Mouse (Mus musculus) forebrain, embryonic 13.5 days (tissue): ENCODE data around the gene Dmd. TPM values are rescaled to one million over a fixed set of nuclear protein-coding genes. Genes with fewer than 3 reads are reported as not detected.

Experiments used
- ATAC-seq: fragments of 200-750 bp; cut with Nextera tagmentation; 2 replicates; pipeline ENCODE4 v1.8.0; 2017
- H3K27ac ChIP-seq: fragments of 300-500 bp; sonication (generic); 2 replicates; pipeline ENCODE4 v1.5.1; 2015; ENCODE audit warnings: inconsistent platforms, mild to moderate bottlenecking, moderate library complexity
- H3K27me3 ChIP-seq: fragments of 300-500 bp; sonication (generic); 2 replicates; pipeline ENCODE4 v1.6.1; 2015; ENCODE audit warnings: mild to moderate bottlenecking, inconsistent platforms
- H3K36me3 ChIP-seq: fragments of 300-500 bp; sonication (generic); 2 replicates; pipeline ENCODE4 v1.6.1; 2015; ENCODE audit warnings: mild to moderate bottlenecking, inconsistent platforms; ENCODE audit not compliant: poor library complexity, severe bottlenecking
- H3K4me1 ChIP-seq: fragments of 300-500 bp; sonication (generic); 2 replicates; pipeline ENCODE4 v1.6.1; 2015; ENCODE audit warnings: inconsistent platforms
- H3K4me2 ChIP-seq: fragments of 300-500 bp; sonication (generic); 2 replicates; pipeline ENCODE4 v1.6.1; 2015; ENCODE audit warnings: inconsistent platforms, mild to moderate bottlenecking, moderate library complexity
- H3K4me3 ChIP-seq: fragments of 300-500 bp; sonication (generic); 2 replicates; pipeline ENCODE4 v1.5.1; 2015; ENCODE audit warnings: mild to moderate bottlenecking, inconsistent platforms
- H3K9ac ChIP-seq: fragments of 300-500 bp; sonication (generic); 2 replicates; pipeline ENCODE4 v1.6.1; 2015; ENCODE audit warnings: mild to moderate bottlenecking, inconsistent platforms
- H3K9me3 ChIP-seq: fragments of 300-500 bp; sonication (generic); replicated peaks from 2 replicates; pipeline ENCODE4 v1.6.1; 2016; ENCODE audit warnings: inconsistent platforms
- WGBS: fragments of 180-500 bp; shearing (Covaris S2); methylation state at CpG from one replicate; pipeline ENCODE4 v1.1.7; 2015; 5-methylcytosine and 5-hydroxymethylcytosine counted together
- polyA plus RNA-seq: library from polyadenylated mRNA; unstranded; fragments of >200 nt; fragmentation: Nextera tagmentation; extraction: Ambion mirVana; gene quantifications from 2 replicates; pipeline ENCODE4 v1.2.1, GENCODE M21; 2015

The Dmd gene
- polyA plus RNA-seq, 1 experiment from 2014 or later = 26.1 TPM

DNA sequence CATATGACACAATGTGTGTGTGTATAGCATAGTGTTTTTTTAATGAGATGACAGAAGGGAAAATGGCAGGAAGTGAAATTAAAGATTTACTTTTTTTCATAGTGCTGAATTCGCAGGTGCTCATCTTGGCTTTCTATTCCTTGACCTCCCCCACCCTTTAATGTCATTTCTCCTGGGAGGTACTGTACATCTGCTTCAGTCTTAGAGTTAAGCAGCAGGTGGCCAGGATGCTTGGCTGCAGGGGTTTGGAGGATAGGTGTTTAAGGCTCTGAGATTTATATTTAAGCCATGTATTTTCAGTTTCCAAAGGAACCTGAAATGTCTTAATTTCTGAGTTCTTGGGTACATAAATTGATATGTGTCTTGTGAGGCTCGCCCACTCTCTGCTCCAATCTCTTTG, 2130.5 kb downstream of the Dmd start:
- no peak overlapping the region for H3K4me3 ChIP-seq
- 74% methylated on average over 2 of the region's 2 CpGs for WGBS
- no peak overlapping the region for H3K27ac ChIP-seq
- H3K9ac ChIP-seq = no peak overlapping the region
- no peak overlapping the region for H3K4me2 ChIP-seq
- no peaks in the 10 kb centered on the region for H3K36me3 ChIP-seq
- H3K9me3 ChIP-seq = no peaks in the 10 kb centered on the region
- H3K4me1 ChIP-seq = no peaks in the 10 kb centered on the region
- no peaks in the 10 kb centered on the region for H3K27me3 ChIP-seq
- ATAC-seq = no peak

DNA sequence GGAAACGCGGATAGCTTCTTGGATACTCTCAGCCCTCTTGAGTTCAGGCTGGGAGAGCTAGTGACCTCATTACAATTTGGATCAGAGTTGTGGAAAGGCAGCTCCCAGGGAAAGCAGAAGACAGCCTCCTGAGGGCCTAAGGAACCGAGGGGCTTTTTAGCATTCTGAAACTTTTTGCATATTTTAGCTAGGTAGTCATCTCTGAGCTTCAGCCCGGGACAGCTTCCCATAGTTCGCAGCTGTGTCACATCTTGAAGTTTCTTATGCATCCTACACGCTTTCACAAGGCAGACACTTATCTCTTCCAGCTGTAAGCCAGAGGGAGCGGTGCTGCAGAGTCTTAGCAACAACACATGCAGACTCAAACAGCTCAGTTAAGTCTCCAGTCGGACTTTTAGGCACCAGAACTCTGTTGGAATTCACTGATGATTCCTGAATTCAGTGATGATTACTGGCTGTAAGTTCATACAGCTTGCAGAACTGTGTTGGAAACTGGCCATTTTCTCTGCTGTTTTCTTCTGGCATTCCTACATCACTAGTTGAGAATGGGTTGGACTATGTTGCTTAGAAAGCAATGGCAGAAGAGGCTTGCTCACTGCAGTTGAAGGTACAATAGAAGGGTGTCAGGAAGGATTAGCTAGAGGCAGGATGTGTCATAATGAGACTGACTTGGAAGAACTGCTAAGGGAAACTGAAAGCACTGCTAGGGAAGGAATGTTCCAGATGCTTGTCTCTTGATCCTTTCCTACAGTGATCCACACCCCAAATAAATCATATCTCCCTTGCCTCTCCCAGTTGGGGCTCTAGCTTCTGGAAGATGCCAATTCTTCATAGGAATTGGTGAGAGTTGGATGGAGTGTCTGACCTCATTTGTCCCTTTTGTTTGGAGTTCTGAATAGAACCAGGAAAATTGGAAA, 2135.8 kb downstream of the Dmd start:
- no peak overlapping the region for H3K9ac ChIP-seq
- H3K27me3 ChIP-seq = no peaks in the 10 kb centered on the region
- H3K9me3 ChIP-seq = no peaks in the 10 kb centered on the region
- ATAC-seq = no peak
- WGBS = 50% methylated on average over 8 of the region's 8 CpGs
- no peak overlapping the region for H3K4me2 ChIP-seq
- H3K36me3 ChIP-seq = no peaks in the 10 kb centered on the region
- H3K4me3 ChIP-seq = no peak overlapping the region
- no peak overlapping the region for H3K27ac ChIP-seq
- H3K4me1 ChIP-seq = no peaks in the 10 kb centered on the region

DNA sequence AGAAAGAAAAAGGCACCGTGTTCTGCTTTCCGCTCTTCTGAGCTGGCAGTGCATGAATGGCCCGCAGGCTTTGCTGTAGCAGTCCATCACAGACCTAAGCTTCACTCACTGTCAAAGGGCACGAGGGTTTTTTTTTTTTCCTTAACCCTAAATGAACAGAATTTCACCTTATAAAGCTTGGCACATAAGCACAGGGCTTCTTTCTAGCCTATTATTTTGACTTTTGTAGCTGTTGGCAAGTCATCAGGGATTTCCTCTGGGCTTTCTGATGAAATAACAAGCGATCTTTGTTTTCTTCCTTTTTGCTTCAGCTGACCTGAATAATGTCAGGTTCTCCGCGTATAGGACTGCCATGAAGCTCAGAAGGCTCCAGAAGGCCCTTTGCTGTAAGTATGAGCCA, 2140.8 kb downstream of the Dmd start:
- H3K27ac ChIP-seq = no peak overlapping the region
- no peak overlapping the region for H3K4me3 ChIP-seq
- no peak for ATAC-seq
- no peaks in the 10 kb centered on the region for H3K27me3 ChIP-seq
- H3K9me3 ChIP-seq = no peaks in the 10 kb centered on the region
- no peak overlapping the region for H3K9ac ChIP-seq
- no peaks in the 10 kb centered on the region for H3K36me3 ChIP-seq
- 37% methylated on average over 7 of the region's 7 CpGs for WGBS
- H3K4me1 ChIP-seq = no peaks in the 10 kb centered on the region
- no peak overlapping the region for H3K4me2 ChIP-seq

DNA sequence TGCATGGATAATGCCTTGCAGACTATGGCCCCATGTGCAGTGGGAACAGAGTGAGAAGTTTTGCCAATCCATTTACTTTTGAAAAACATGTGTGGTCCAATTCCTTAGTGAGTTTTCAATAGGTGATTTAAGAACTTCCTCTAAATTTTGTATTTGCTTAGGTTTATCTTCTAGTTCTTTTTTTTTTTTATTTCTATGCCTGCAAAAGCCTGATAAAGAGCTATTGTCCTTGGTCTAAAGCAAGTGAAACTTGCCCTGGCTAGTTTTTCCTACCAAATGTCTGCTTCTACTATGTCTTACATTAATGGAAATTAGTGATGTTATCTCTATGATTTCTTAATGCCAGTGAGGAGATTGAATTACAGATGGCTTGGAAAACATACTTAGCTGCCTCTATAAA, 2144.7 kb downstream of the Dmd start:
- Histone ChIP-seq H3K4me2 (no peak overlapping the region), H3K27me3 (no peaks in the 10 kb centered on the region), H3K4me1 (no peaks in the 10 kb centered on the region), H3K9ac (no peak overlapping the region), H3K9me3 (no peaks in the 10 kb centered on the region), H3K4me3 (no peak overlapping the region), H3K36me3 (no peaks in the 10 kb centered on the region), H3K27ac (no peak overlapping the region)
- no peak for ATAC-seq

DNA sequence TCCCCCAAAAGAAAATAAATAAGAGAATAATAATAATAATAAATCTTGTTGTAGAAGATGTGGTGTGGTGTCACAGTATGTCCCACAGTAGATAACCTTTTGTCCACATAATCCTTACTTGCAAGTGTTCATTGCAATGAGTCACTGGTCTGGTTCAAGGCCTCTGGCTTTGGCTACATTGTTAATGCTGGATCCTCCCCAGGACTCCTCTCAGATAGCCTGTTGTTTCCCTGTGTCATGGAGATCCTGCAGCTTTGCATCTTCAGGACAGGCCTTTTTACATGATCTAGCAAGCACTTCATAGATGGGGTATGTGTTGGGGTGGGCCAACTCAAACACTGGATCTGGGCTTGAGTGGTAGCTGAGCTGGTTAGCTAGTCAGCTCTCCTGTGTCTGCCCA, 2150.0 kb downstream of the Dmd start:
- no peak overlapping the region for H3K27ac ChIP-seq
- no peak for ATAC-seq
- no peaks in the 10 kb centered on the region for H3K36me3 ChIP-seq
- H3K9me3 ChIP-seq = no peaks in the 10 kb centered on the region
- H3K27me3 ChIP-seq = no peaks in the 10 kb centered on the region
- no peak overlapping the region for H3K4me2 ChIP-seq
- no peak overlapping the region for H3K4me3 ChIP-seq
- no peaks in the 10 kb centered on the region for H3K4me1 ChIP-seq
- no peak overlapping the region for H3K9ac ChIP-seq

DNA sequence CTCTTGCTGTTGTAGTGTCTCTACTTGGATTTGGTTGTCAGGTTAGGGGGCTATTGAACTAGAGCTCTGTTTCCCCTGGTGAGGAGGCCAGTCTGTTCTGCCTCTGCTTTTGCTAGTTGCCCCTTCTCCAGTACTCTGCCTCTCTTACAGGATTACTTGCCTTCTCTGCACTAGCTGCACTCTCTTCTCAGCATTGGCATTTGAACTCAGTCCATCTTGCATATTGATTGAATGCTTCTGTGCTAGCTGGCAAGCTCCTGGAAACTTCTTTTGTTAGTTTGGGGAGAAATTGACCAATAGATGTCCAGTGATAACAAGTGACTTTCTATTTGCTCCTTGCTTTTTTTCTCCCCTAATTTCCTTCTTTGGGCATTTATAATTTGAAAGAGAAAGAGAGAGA, 2163.7 kb downstream of the Dmd start:
- Histone ChIP-seq H3K4me2 (no peak overlapping the region), H3K27ac (no peak overlapping the region), H3K9ac (no peak overlapping the region), H3K9me3 (no peaks in the 10 kb centered on the region), H3K36me3 (no peaks in the 10 kb centered on the region), H3K4me1 (no peaks in the 10 kb centered on the region), H3K4me3 (no peak overlapping the region), H3K27me3 (no peaks in the 10 kb centered on the region)
- no peak for ATAC-seq

DNA sequence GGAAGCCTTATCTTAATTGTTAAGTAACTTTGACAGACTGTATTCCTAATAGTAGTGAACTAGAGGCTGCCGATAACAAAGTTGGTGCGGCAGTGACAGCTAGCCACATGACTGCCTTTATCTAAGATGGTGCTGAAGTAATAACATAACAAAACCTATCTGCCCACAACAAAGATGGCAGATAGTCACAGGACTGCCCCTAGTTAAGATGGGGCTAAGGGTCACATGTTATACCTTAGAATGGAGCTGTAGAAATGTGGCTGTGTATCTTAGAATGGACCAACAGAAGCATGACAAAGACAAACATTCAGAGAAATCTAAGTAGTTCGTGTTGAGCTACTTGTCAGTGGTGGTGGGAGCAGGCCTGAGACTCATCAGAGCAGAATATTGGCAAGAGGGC, 2184.0 kb downstream of the Dmd start:
- H3K4me1 ChIP-seq = no peaks in the 10 kb centered on the region
- no peak overlapping the region for H3K9ac ChIP-seq
- H3K4me3 ChIP-seq = no peak overlapping the region
- H3K27ac ChIP-seq = no peak overlapping the region
- H3K27me3 ChIP-seq = no peaks in the 10 kb centered on the region
- ATAC-seq = no peak
- H3K4me2 ChIP-seq = no peak overlapping the region
- no peaks in the 10 kb centered on the region for H3K9me3 ChIP-seq
- no peaks in the 10 kb centered on the region for H3K36me3 ChIP-seq
- 83% methylated on average over 3 of the region's 3 CpGs for WGBS

DNA sequence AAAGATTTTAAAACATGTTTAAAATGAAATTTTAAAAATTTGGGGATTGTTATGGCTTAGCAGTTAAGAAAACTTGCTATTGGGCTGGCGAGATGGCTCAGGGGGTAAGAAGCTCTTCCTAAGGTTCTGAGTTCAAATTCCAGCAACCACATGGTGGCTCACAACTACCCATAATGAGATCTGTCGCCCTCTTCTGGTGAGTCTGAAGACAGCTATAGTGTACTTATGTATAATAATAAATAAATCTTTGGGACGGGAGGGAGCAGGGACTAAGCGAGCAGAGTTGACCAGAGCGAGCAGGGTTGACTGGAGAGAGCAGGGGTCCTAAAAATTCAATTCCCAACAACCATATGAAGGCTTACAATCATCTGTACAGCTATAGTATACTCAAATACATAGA, 2188.6 kb downstream of the Dmd start:
- Histone ChIP-seq H3K27ac (no peak overlapping the region), H3K9ac (no peak overlapping the region), H3K4me1 (no peaks in the 10 kb centered on the region), H3K4me3 (no peak overlapping the region), H3K27me3 (no peaks in the 10 kb centered on the region), H3K4me2 (no peak overlapping the region), H3K36me3 (no peaks in the 10 kb centered on the region), H3K9me3 (no peaks in the 10 kb centered on the region)
- no peak for ATAC-seq
- 83% methylated on average over 5 of the region's 5 CpGs for WGBS

DNA sequence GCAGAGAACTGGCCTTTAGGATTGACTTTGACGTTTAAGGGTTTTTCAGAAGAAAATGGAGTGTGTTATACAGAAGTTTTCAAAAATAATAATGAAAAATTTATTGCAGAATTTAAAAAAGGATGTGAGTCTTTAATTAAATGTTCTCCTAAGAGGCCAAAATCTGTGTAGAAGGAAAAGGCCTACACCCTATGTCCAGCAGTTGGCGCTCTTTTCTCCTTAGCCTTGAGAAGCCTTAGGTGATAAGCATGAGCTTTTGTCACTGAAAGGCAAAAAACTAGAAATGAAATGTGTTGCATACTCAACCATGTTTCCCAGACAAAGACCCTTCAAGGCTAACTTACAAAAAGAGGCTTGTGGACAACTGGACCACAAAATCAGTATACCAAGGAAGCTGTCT, 2222.6 kb downstream of the Dmd start:
- no peaks in the 10 kb centered on the region for H3K4me1 ChIP-seq
- ATAC-seq = no peak

DNA sequence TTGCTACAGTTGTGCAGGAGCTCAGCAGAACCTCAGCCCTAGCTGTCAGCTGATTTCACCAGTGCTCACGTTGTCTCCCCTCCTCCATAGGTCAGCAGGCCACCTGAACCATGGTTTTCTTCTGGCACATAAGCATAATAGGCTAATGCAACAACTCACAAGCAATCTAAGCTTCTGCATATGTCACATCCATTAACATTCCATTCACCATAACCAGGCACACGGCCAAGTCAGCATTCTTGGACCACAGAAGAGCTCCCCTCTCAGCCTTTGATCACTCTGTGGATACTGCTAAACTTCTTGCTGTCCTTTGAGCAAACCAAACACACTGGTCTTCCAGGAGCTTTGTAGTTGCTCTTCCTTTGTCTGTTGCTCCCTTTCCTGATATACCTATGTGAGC, 2238.9 kb downstream of the Dmd start:
- Histone ChIP-seq H3K27ac (no peak overlapping the region), H3K27me3 (no peaks in the 10 kb centered on the region), H3K4me1 (no peaks in the 10 kb centered on the region), H3K4me2 (no peak overlapping the region), H3K9me3 (no peaks in the 10 kb centered on the region), H3K9ac (no peak overlapping the region), H3K36me3 (no peaks in the 10 kb centered on the region), H3K4me3 (no peak overlapping the region)
- ATAC-seq = no peak
- 39% methylated on average over 2 of the region's 2 CpGs for WGBS

More for the DNA sequence above, 2222.6 kb downstream of the Dmd start:
- no peak overlapping the region for H3K9ac ChIP-seq
- no peak overlapping the region for H3K27ac ChIP-seq
- H3K27me3 ChIP-seq = no peaks in the 10 kb centered on the region
- no peaks in the 10 kb centered on the region for H3K36me3 ChIP-seq
- no peak overlapping the region for H3K4me3 ChIP-seq
- no peak overlapping the region for H3K4me2 ChIP-seq
- whole genome bisulfite sequencing = 68% methylated on average over 2 of the region's 2 CpGs
- H3K9me3 ChIP-seq = no peaks in the 10 kb centered on the region

DNA sequence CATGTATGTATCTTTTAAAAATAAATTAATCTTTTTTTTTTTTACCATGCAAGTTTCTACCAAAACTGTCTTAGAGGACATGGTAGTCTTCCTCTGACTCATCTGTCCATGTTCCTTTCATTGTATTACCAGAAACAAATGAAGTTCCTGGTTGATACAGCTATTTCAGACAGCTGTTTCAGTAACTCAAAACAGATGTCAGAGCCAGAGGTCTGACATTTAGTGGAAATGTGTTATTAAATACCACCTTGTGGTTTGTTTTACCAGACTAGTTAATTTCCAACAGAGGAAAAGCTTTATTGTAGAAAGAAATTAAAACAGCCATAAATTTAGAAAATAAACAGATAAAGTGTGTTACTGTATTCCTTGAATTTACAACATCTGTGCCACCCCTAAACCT, 2245.2 kb downstream of the Dmd start:
- H3K36me3 ChIP-seq = no peaks in the 10 kb centered on the region
- H3K27ac ChIP-seq = no peak overlapping the region
- H3K9ac ChIP-seq = no peak overlapping the region
- H3K4me2 ChIP-seq = no peak overlapping the region
- no peaks in the 10 kb centered on the region for H3K9me3 ChIP-seq
- no peak for ATAC-seq
- H3K4me1 ChIP-seq = no peaks in the 10 kb centered on the region
- H3K4me3 ChIP-seq = no peak overlapping the region
- no peaks in the 10 kb centered on the region for H3K27me3 ChIP-seq

DNA sequence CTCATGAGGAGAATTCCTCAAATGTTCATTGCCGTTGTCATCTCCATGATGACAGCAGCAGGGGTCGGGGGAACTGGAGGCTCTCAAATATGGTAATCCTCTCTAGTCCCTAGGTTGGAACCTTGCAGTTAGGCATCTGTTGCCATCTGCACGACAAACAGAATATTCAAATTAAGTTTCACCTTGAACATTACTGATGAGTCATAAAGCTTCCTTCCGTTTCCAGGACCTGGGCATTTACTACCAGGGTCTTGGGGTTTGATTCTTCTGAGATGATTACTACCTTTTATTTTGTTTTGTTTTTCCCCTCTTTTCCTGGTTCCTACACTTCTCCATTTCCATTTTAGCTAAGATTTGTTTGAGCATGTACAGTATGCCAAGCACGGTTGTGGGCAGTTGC, 2249.0 kb downstream of the Dmd start:
- no peaks in the 10 kb centered on the region for H3K27me3 ChIP-seq
- H3K27ac ChIP-seq = no peak overlapping the region
- H3K9me3 ChIP-seq = no peaks in the 10 kb centered on the region
- no peak overlapping the region for H3K9ac ChIP-seq
- H3K4me3 ChIP-seq = no peak overlapping the region
- no peaks in the 10 kb centered on the region for H3K36me3 ChIP-seq
- 78% methylated on average over 5 of the region's 5 CpGs for WGBS
- no peak for ATAC-seq
- H3K4me2 ChIP-seq = no peak overlapping the region
- no peaks in the 10 kb centered on the region for H3K4me1 ChIP-seq

DNA sequence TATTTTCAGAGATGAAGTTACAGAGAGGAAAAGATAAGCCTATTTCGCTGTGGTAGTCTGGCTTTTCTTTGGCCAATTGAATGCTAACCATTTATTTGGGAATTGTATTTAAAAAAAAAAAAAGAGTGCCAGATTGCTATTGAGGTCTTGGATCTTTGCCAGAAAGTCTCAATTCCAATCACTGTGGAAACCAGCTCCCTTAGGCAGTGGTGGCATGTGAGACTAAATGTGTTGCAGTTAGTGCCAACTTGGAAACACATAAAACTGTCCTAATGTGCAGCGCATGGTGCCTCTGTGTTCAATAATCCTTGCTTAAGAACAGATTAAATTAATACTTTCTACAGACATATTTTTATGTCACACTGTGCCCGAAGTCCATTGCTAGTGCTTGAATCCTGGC, 2250.7 kb downstream of the Dmd start:
- no peaks in the 10 kb centered on the region for H3K36me3 ChIP-seq
- no peak overlapping the region for H3K27ac ChIP-seq
- no peaks in the 10 kb centered on the region for H3K27me3 ChIP-seq
- H3K9ac ChIP-seq = no peak overlapping the region
- no peak overlapping the region for H3K4me2 ChIP-seq
- H3K4me3 ChIP-seq = no peak overlapping the region
- ATAC-seq = peak; percentile 86
- H3K9me3 ChIP-seq = no peaks in the 10 kb centered on the region
- H3K4me1 ChIP-seq = no peaks in the 10 kb centered on the region
- WGBS = 53% methylated on average over 3 of the region's 3 CpGs
